ENCODE assay signal across 9 mouse cellular contexts in the genomic region with DNA sequence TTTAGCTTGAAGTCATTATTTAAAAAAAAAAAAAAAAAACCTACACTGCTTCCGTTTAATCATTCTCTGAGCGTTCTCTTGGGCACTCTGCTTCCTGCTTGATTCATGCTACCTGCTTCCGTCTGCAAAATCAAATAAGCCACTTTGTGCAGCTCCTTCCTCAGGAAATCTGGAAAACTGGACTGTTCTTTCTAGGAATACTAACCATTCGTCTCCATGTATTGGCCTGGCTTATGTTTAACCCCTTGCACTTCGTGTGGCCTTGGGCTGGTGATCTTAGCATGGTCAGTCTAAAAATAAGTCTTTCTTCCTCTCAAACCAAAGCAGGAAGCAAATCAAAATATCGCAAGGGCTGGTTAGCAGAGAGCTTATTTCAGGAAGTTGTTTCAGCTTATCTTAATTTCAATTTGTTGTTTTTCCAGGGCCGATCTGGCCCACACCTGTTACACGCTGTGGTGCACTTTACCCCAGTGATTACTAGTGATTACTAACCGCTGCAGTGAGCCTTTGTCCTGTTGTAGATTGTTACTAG.
A peak's percentile ranks its signal among the peaks of the same experiment; 100 is the strongest.
DNase-seq lines count a peak whose midpoint lies in the region; ATAC-seq and TF ChIP-seq lines count a peak whose summit lies in the region.
"Had no signal": no experiment of that assay in that cellular context is flagged by ENCODE, and none has a peak within 500 bp of the region (broad histone marks: within the 10 kb centered on the region; RNA-seq: fewer than 3 reads in every experiment).

No protein-coding gene starts in this region.

- intact Hi-C loops in left cerebral cortex, postnatal 10 days (cut with DNase I), result no loop called here

- H3K27ac ChIP-seq in hindbrain, postnatal 0 days, result no peak overlapping the region
- no peak overlapping the region for H3K27ac ChIP-seq in hindbrain, embryonic 13.5 days
- no peak overlapping the region for H3K27ac ChIP-seq in thymus, adult 2 months (ENCODE audit: control insufficient read depth, insufficient read depth, low read length)
- H3K27ac ChIP-seq: neural tube, embryonic 13.5 days had no signal

- TF ChIP-seq POLR2A in thymus, adult 2 months (IDR thresholded peaks at IDR 0.05; ENCODE audit: control insufficient read depth, extremely low read depth, insufficient read depth, low read length, poor library complexity), result no peak

- no peaks in the 10 kb centered on the region for H3K36me3 ChIP-seq in hindbrain, postnatal 0 days (ENCODE audit: insufficient read depth, low read length)
- no peaks in the 10 kb centered on the region for H3K36me3 ChIP-seq in hindbrain, embryonic 13.5 days
- H3K36me3 ChIP-seq in thymus, adult 2 months (ENCODE audit: control insufficient read depth, insufficient read depth, low read length), result no peaks in the 10 kb centered on the region
- H3K36me3 ChIP-seq: neural tube, embryonic 13.5 days had no signal

- H3K4me1 ChIP-seq in hindbrain, postnatal 0 days (ENCODE audit: insufficient read depth, low read length), result no peaks in the 10 kb centered on the region
- no peaks in the 10 kb centered on the region for H3K4me1 ChIP-seq in hindbrain, embryonic 13.5 days (replicated peaks)
- no peaks in the 10 kb centered on the region for H3K4me1 ChIP-seq in thymus, adult 2 months (replicated peaks; ENCODE audit: control insufficient read depth, insufficient read depth, low read length)

- no peak overlapping the region for H3K9ac ChIP-seq in hindbrain, postnatal 0 days (replicated peaks; ENCODE audit: low read length)
- H3K9ac ChIP-seq in hindbrain, embryonic 13.5 days, result no peak overlapping the region
- H3K9ac ChIP-seq: neural tube, embryonic 13.5 days had no signal

- H3K27me3 ChIP-seq in hindbrain, postnatal 0 days (ENCODE audit: insufficient read depth, low read length), result no peaks in the 10 kb centered on the region
- no peaks in the 10 kb centered on the region for H3K27me3 ChIP-seq in hindbrain, embryonic 13.5 days
- no peaks in the 10 kb centered on the region for H3K27me3 ChIP-seq in thymus, adult 2 months (ENCODE audit: control insufficient read depth, insufficient read depth, low read length)
- H3K27me3 ChIP-seq: neural tube, embryonic 13.5 days had no signal

- no peak for TF ChIP-seq CTCF in hindbrain, postnatal 0 days (IDR thresholded peaks at IDR 0.05; ENCODE audit: low read depth)
- TF ChIP-seq CTCF in thymus, adult 2 months (IDR thresholded peaks at IDR 0.05; ENCODE audit: borderline replicate concordance, control insufficient read depth, extremely low read depth, insufficient read depth, low read length, poor library complexity), result no peak

- no peak for ATAC-seq in hindbrain, postnatal 0 days
- no peak for ATAC-seq in hindbrain, embryonic 13.5 days (ENCODE audit: low FRiP score)
- ATAC-seq in CD4-positive, CD25-positive, alpha-beta regulatory T cell, adult 4 months, result peak; percentile 69
- peak; percentile 73 to 82 for ATAC-seq in hematopoietic stem cell, adult 5-6 weeks (replicated peaks in 1 of 2; ENCODE audit: insufficient read depth in 1 of 2, low FRiP score in 2 of 2, low TSS enrichment in 1 of 2, low read depth in 1 of 2, poor library complexity in 2 of 2, severe bottlenecking in 2 of 2)
- ATAC-seq in megakaryocyte, adult 5-6 weeks (ENCODE audit: poor library complexity, severe bottlenecking), result peak; percentile 71

- H3K4me3 ChIP-seq in hindbrain, postnatal 0 days (ENCODE audit: low read length), result no peak overlapping the region
- no peak overlapping the region for H3K4me3 ChIP-seq in hindbrain, embryonic 13.5 days
- H3K4me3 ChIP-seq in thymus, adult 2 months (ENCODE audit: control insufficient read depth, insufficient read depth, low read length), result no peak overlapping the region
- H3K4me3 ChIP-seq: neural tube, embryonic 13.5 days had no signal

- no peaks in the 10 kb centered on the region for H3K9me3 ChIP-seq in hindbrain, postnatal 0 days (ENCODE audit: low read length)
- no peaks in the 10 kb centered on the region for H3K9me3 ChIP-seq in hindbrain, embryonic 13.5 days
- H3K9me3 ChIP-seq: neural tube, embryonic 13.5 days had no signal

- no peak overlapping the region for H3K4me2 ChIP-seq in hindbrain, postnatal 0 days (ENCODE audit: low read depth, low read length)
- H3K4me2 ChIP-seq in hindbrain, embryonic 13.5 days, result no peak overlapping the region
- H3K4me2 ChIP-seq: neural tube, embryonic 13.5 days had no signal

- peak; percentile 4 for DNase-seq in hindbrain, postnatal 0 days (ENCODE audit: low spot score)
- no peak for DNase-seq in left cerebral cortex, postnatal 10 days (ENCODE audit: extremely low spot score in 1 of 2, low spot score in 2 of 2)
- DNase-seq in adrenal gland, postnatal 25 days, result no peak
- DNase-seq in thymus, adult 2 months, result no peak

- WGBS in hindbrain, postnatal 0 days, result 71% methylated on average over 9 of the region's 9 CpGs
- WGBS in hindbrain, embryonic 13.5 days, result 77% methylated on average over 9 of the region's 9 CpGs
- 9% methylated on average over 9 of the region's 9 CpGs for WGBS in thymus, adult 2 months

Comparison
In these comparisons a context has a peak if more than half of its experiments do, and no peak if none do; other contexts are left out.
1. ATAC-seq: peak in CD4-positive, CD25-positive, alpha-beta regulatory T cell, adult 4 months (single experiment), hematopoietic stem cell, adult 5-6 weeks (2 of 2) and megakaryocyte, adult 5-6 weeks (single experiment); none in hindbrain, postnatal 0 days (single experiment) and hindbrain, embryonic 13.5 days (single experiment).